Mouse (Mus musculus) CH12.LX (cell line): Measurements from ENCODE around the gene Slc25a15.

Experiments
- CTCF ChIP-seq, 2 experiments: IDR thresholded peaks in 1 of 2; conservative IDR thresholded peaks in 1 of 2; 2 replicates each; pipeline ENCODE4 v1.5.1; 2011 to 2012; ENCODE audit warnings: low read depth in 2 of 2, low read length in 2 of 2, improper control_type of control experiment in 1 of 2, inconsistent platforms in 1 of 2, mild to moderate bottlenecking in 1 of 2, moderate library complexity in 1 of 2
- ELF1 ChIP-seq: IDR thresholded peaks from 2 replicates; pipeline ENCODE4 v1.6.1; 2014; ENCODE audit warnings: low read depth, mild to moderate bottlenecking, inconsistent platforms, low read length, improper control_type of control experiment
- MAZ ChIP-seq: IDR thresholded peaks from 2 replicates; pipeline ENCODE4 v1.6.1; 2012; ENCODE audit warnings: low read depth, mild to moderate bottlenecking, inconsistent platforms, low read length, improper control_type of control experiment, moderate library complexity
- NRF1 ChIP-seq: IDR thresholded peaks from 2 replicates; pipeline ENCODE4 v1.6.1; 2014; ENCODE audit warnings: low read depth, mild to moderate bottlenecking, inconsistent platforms, low read length, improper control_type of control experiment, moderate library complexity
- TCF12 ChIP-seq: IDR thresholded peaks from 2 replicates; pipeline ENCODE4 v1.6.1; 2014; ENCODE audit warnings: low read depth, mild to moderate bottlenecking, inconsistent platforms, low read length, improper control_type of control experiment
- UBTF ChIP-seq: IDR thresholded peaks from 2 replicates; pipeline ENCODE4 v1.6.1; 2012; ENCODE audit warnings: low read depth, mild to moderate bottlenecking, inconsistent platforms, low read length, improper control_type of control experiment, moderate library complexity

GRCm38 (mm10) chr8:22376311-22376710, 22.1 kb downstream of the Slc25a15 start:
- no peak for TF ChIP-seq ELF1
- TF ChIP-seq CTCF (conservative IDR thresholded peaks at IDR 0.05 in 1 of 2, IDR thresholded peaks at IDR 0.05 in 1 of 2; ENCODE audit: low read depth in 2 of 2, low read length in 2 of 2): no peak
- no peak for TF ChIP-seq MAZ
- no peak for TF ChIP-seq UBTF
- no peak for TF ChIP-seq NRF1
- no peak for TF ChIP-seq TCF12
